Mouse (Mus musculus): Measurements from ENCODE around the gene Zfp618. TPM values are rescaled to one million over a fixed set of nuclear protein-coding genes. Genes with fewer than 3 reads are reported as not detected.

Zfp618 gene
- polyA plus RNA-seq, 1 experiment from 2014 or later, result 23.9 TPM

- 90% methylated on average over 10 of the region's 10 CpGs for WGBS
- no peak overlapping the region for H3K4me3 ChIP-seq
- DNase-seq (ENCODE audit: low spot score), result no peak
- no peaks in the 10 kb centered on the region for H3K9me3 ChIP-seq (replicated peaks)
- H3K27ac ChIP-seq (replicated peaks), result no peak overlapping the region
- no peaks in the 10 kb centered on the region for H3K27me3 ChIP-seq (ENCODE audit: low read depth, poor library complexity, severe bottlenecking)
- peaks cover 21% of the 10 kb centered on the region; the same call in 1 of the 2 replicates for H3K36me3 ChIP-seq
- H3K4me1 ChIP-seq, result peaks cover 13% of the 10 kb centered on the region
Observed at GRCm38 (mm10) chr4:63038937-63039336, 73.6 kb downstream of the Zfp618 start.

- 89% methylated on average over 3 of the region's 3 CpGs for WGBS
- no peaks in the 10 kb centered on the region; the same call in 1 of the 2 replicates for H3K9me3 ChIP-seq (replicated peaks)
Observed at GRCm38 (mm10) chr4:63048606-63049005, 83.2 kb downstream of the Zfp618 start.

GRCm38 (mm10) chr4:63049596-63050318 lies 84.4 kb downstream of the Zfp618 start:
- H3K4me3 ChIP-seq, result no peak overlapping the region
- H3K4me1 ChIP-seq, result peaks cover 12% of the 10 kb centered on the region; the same call in 1 of the 2 replicates
- H3K9me3 ChIP-seq (replicated peaks), result no peaks in the 10 kb centered on the region; the same call in 1 of the 2 replicates
- DNase-seq (ENCODE audit: low spot score), result no peak
- H3K36me3 ChIP-seq, result peaks cover 16% of the 10 kb centered on the region
- H3K27ac ChIP-seq (replicated peaks), result no peak overlapping the region
- H3K27me3 ChIP-seq (ENCODE audit: low read depth, poor library complexity, severe bottlenecking), result no peaks in the 10 kb centered on the region

More at GRCm38 (mm10) chr4:63048606-63049005, 83.2 kb downstream of the Zfp618 start:
- no peaks in the 10 kb centered on the region for H3K27me3 ChIP-seq (ENCODE audit: low read depth, poor library complexity, severe bottlenecking)
- no peak for DNase-seq (ENCODE audit: low spot score)
- peaks cover 12% of the 10 kb centered on the region for H3K36me3 ChIP-seq
- no peak overlapping the region for H3K4me3 ChIP-seq
- H3K27ac ChIP-seq (replicated peaks), result no peak overlapping the region
- peaks cover 12% of the 10 kb centered on the region; the same call in 1 of the 2 replicates for H3K4me1 ChIP-seq

- H3K4me3 ChIP-seq, result no peak overlapping the region
- DNase-seq (ENCODE audit: low spot score), result no peak
- no peaks in the 10 kb centered on the region; the same call in 1 of the 2 replicates for H3K9me3 ChIP-seq (replicated peaks)
- H3K27ac ChIP-seq (replicated peaks), result no peak overlapping the region
- WGBS, result 84% methylated on average over 4 of the region's 4 CpGs
- peaks cover 16% of the 10 kb centered on the region for H3K36me3 ChIP-seq
- H3K4me1 ChIP-seq, result peaks cover 12% of the 10 kb centered on the region; the same call in 1 of the 2 replicates
- no peaks in the 10 kb centered on the region for H3K27me3 ChIP-seq (ENCODE audit: low read depth, poor library complexity, severe bottlenecking)
Observed at GRCm38 (mm10) chr4:63050319-63050676, 84.9 kb downstream of the Zfp618 start.

- H3K4me1 ChIP-seq, result peaks cover 12% of the 10 kb centered on the region; the same call in 1 of the 2 replicates
- H3K27me3 ChIP-seq (ENCODE audit: low read depth, poor library complexity, severe bottlenecking), result no peaks in the 10 kb centered on the region
- 87% methylated on average over 4 of the region's 4 CpGs for WGBS
- H3K4me3 ChIP-seq, result no peak overlapping the region
- no peak for DNase-seq (ENCODE audit: low spot score)
- H3K9me3 ChIP-seq (replicated peaks), result no peaks in the 10 kb centered on the region; the same call in 1 of the 2 replicates
- peaks cover 16% of the 10 kb centered on the region for H3K36me3 ChIP-seq
- no peak overlapping the region for H3K27ac ChIP-seq (replicated peaks)
Observed at GRCm38 (mm10) chr4:63050949-63051348, 85.6 kb downstream of the Zfp618 start.

- Histone ChIP-seq H3K36me3 (peaks cover 16% of the 10 kb centered on the region), H3K27ac (replicated peaks) (no peak overlapping the region), H3K27me3 (ENCODE audit: low read depth, poor library complexity, severe bottlenecking) (no peaks in the 10 kb centered on the region), H3K9me3 (replicated peaks) (no peaks in the 10 kb centered on the region; the same call in 1 of the 2 replicates), H3K4me3 (no peak overlapping the region), H3K4me1 (peaks cover 22% of the 10 kb centered on the region)
- WGBS, result 71% methylated on average over 7 of the region's 7 CpGs
- no peak for DNase-seq (ENCODE audit: low spot score)
Observed at GRCm38 (mm10) chr4:63051940-63052661, 86.7 kb downstream of the Zfp618 start.

DNA sequence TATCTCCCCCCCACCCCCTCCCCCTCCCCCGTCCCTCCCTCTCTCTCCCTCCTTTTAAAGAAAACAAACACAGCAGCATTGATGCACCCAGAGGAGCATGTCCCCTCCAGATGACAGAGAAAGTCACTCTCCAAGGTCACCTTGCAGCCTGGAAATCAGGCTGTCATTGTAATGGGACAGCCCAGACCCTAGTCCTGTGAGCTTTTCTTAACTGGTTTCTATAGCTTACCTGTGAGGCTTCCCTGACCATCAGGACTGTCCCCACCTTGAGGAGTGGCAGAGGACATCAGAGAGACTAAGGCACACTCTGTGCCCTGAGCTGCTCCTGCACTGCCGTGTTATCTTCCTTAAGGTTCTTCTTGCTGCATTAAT lies 87.3 kb downstream of the Zfp618 start:
- H3K4me3 ChIP-seq, result no peak overlapping the region
- H3K27me3 ChIP-seq (ENCODE audit: low read depth, poor library complexity, severe bottlenecking), result no peaks in the 10 kb centered on the region
- DNase-seq (ENCODE audit: low spot score), result no peak
- peaks cover 24% of the 10 kb centered on the region for H3K4me1 ChIP-seq
- WGBS, result 56% methylated on average over 2 of the region's 2 CpGs
- no peaks in the 10 kb centered on the region for H3K9me3 ChIP-seq (replicated peaks)
- H3K27ac ChIP-seq (replicated peaks), result no peak overlapping the region
- H3K36me3 ChIP-seq, result peaks cover 12% of the 10 kb centered on the region

DNA sequence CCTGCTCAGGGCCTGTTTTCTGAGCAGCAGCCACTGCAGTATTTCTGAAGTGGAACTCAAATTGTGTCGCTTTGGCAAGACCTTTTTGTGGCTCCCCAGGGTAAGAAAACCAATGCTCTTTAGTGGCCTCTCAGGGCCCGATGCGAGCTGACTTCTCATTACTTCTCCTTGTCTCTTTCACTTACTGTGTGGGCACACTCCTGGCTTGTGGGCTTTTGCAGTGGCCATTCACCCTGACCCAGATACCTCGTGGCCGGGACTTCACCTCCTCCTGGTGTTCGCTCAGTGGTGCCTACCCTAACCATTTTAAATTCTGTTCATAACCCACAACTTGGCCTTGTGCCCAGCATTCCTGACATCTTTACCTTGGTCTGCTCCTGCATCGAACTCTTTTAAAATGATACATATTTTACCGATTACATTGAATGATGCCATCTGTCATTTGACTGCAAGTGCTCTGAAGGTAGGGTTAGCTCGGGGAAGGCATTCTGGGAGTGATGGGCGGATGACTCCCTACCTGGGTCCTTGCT lies 89.9 kb downstream of the Zfp618 start:
- Histone ChIP-seq H3K4me3 (no peak overlapping the region), H3K4me1 (peaks cover 30% of the 10 kb centered on the region), H3K27me3 (ENCODE audit: low read depth, poor library complexity, severe bottlenecking) (no peaks in the 10 kb centered on the region), H3K27ac (replicated peaks) (no peak overlapping the region), H3K9me3 (replicated peaks) (no peaks in the 10 kb centered on the region), H3K36me3 (peaks cover 10% of the 10 kb centered on the region)
- no peak for DNase-seq (ENCODE audit: low spot score)
- WGBS, result 92% methylated on average over 10 of the region's 10 CpGs

DNA sequence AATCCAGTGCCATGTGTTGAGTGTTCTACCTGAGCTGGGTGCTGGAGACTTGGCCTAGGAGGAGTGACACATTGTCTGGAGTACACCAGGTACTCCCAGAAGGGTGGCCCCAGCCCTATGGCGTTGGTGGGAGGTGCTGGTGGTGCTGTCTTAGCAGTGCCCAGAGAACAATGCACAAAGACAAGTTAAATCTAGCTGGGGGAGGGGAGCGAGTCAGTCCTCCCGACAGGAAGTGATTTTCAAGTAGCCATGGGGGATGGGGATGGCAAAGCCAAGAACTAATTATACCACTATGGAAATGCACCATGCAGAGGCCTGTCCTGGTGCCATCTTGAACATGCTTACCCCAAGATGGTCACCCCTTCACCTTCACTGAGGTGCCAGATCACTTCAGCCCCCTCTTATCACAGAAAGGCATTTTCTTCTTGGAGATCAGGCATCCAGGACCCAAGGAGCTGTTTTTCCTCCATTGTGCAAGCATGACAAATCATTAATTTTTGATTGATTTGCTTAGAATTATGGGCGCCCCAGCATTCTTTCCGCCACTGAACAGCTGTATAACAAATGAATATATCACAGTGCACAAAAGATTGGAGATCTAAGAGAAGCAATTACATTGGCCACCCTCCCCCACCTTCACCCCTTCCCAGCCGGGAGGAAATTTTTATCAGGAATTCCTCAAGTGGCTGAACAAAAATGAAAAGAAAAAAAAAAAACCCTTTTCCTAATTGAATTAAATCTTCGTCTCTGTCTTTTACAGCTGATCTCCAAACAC lies 91.5 kb downstream of the Zfp618 start:
- Histone ChIP-seq H3K27me3 (ENCODE audit: low read depth, poor library complexity, severe bottlenecking) (no peaks in the 10 kb centered on the region), H3K27ac (replicated peaks) (peak overlapping the region; percentile 78), H3K4me3 (no peak overlapping the region), H3K36me3 (peaks cover 16% of the 10 kb centered on the region), H3K9me3 (replicated peaks) (no peaks in the 10 kb centered on the region), H3K4me1 (peaks cover 39% of the 10 kb centered on the region)
- peak; percentile 27 for DNase-seq (ENCODE audit: low spot score)
- 55% methylated on average over 7 of the region's 7 CpGs for WGBS

GRCm38 (mm10) chr4:63057581-63057980 lies 92.2 kb downstream of the Zfp618 start:
- Histone ChIP-seq H3K27ac (replicated peaks) (no peak overlapping the region), H3K4me1 (peaks cover 32% of the 10 kb centered on the region), H3K9me3 (replicated peaks) (no peaks in the 10 kb centered on the region), H3K4me3 (no peak overlapping the region), H3K27me3 (ENCODE audit: low read depth, poor library complexity, severe bottlenecking) (no peaks in the 10 kb centered on the region), H3K36me3 (peaks cover 23% of the 10 kb centered on the region)
- WGBS, result 89% methylated on average over 5 of the region's 5 CpGs
- no peak for DNase-seq (ENCODE audit: low spot score)

DNA sequence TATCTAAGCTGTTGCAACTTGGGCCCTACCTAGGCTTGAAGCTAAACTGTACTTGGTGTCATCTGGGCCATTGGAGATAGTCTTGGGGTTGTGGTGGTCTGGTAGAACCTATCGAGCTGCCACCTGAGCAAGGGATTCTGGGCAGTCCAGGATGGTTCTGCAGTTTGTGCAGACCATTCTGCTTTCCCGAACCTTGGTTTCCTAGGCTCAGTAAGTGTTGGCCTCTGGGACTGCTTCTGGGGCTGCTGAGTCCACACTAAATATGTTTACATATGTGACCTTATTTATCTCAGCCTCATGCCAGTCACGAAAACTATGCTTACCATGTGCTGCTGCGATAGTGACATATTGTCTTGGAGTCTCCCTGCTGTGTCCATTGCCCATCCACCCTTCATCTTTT lies 93.3 kb downstream of the Zfp618 start:
- Histone ChIP-seq H3K36me3 (peaks cover 28% of the 10 kb centered on the region), H3K9me3 (replicated peaks) (no peaks in the 10 kb centered on the region), H3K4me3 (no peak overlapping the region), H3K27ac (replicated peaks) (no peak overlapping the region), H3K4me1 (peaks cover 28% of the 10 kb centered on the region), H3K27me3 (ENCODE audit: low read depth, poor library complexity, severe bottlenecking) (no peaks in the 10 kb centered on the region)
- no peak for DNase-seq (ENCODE audit: low spot score)
- WGBS, result 90% methylated on average over 4 of the region's 4 CpGs

- H3K9me3 ChIP-seq (replicated peaks), result no peaks in the 10 kb centered on the region
- no peak for DNase-seq (ENCODE audit: low spot score)
- H3K4me1 ChIP-seq, result peaks cover 28% of the 10 kb centered on the region
- H3K27ac ChIP-seq (replicated peaks), result no peak overlapping the region
- H3K36me3 ChIP-seq, result peaks cover 25% of the 10 kb centered on the region
- 78% methylated on average over 6 of the region's 6 CpGs for whole genome bisulfite sequencing
- H3K27me3 ChIP-seq (ENCODE audit: low read depth, poor library complexity, severe bottlenecking), result no peaks in the 10 kb centered on the region
- no peak overlapping the region for H3K4me3 ChIP-seq
Observed at GRCm38 (mm10) chr4:63060358-63060757, 95.0 kb downstream of the Zfp618 start.

Measured in midbrain, embryonic 10.5 days (tissue).